Mouse (Mus musculus) limb, embryonic 15.5 days (tissue): ENCODE measurements around the gene Mpdz. TPM values are rescaled to one million over a fixed set of nuclear protein-coding genes. Genes with fewer than 3 reads are reported as not detected.
A peak's percentile ranks its signal among the peaks of the same experiment; 100 is the strongest.

Experiments used
- ATAC-seq: fragments of 200-750 bp; cut with Nextera tagmentation; 2 replicates; pipeline ENCODE4 v1.8.0; 2017; ENCODE audit warnings: low read depth, moderate TSS enrichment; ENCODE audit not compliant: insufficient number of reproducible peaks, low FRiP score, low TSS enrichment
- H3K27ac ChIP-seq: fragments of 300-500 bp; sonication (generic); 2 replicates; pipeline ENCODE4 v1.5.1; 2015; ENCODE audit warnings: moderate library complexity, mild to moderate bottlenecking, inconsistent platforms
- H3K27me3 ChIP-seq: fragments of 300-500 bp; sonication (generic); 2 replicates; pipeline ENCODE4 v1.6.1; 2015; ENCODE audit warnings: inconsistent platforms
- H3K36me3 ChIP-seq: fragments of 300-500 bp; sonication (generic); 2 replicates; pipeline ENCODE4 v1.6.1; 2015; ENCODE audit warnings: inconsistent platforms
- H3K4me1 ChIP-seq: fragments of 300-500 bp; sonication (generic); 2 replicates; pipeline ENCODE4 v1.6.1; 2015; ENCODE audit warnings: inconsistent platforms
- H3K4me2 ChIP-seq: fragments of 300-500 bp; sonication (generic); 2 replicates; pipeline ENCODE4 v1.6.1; 2015; ENCODE audit warnings: mild to moderate bottlenecking, inconsistent platforms
- H3K4me3 ChIP-seq: fragments of 300-500 bp; sonication (generic); 2 replicates; pipeline ENCODE4 v1.5.1; 2015; ENCODE audit warnings: mild to moderate bottlenecking, inconsistent platforms
- H3K9ac ChIP-seq: fragments of 300-500 bp; sonication (generic); 2 replicates; pipeline ENCODE4 v1.6.1; 2015; ENCODE audit warnings: inconsistent platforms
- H3K9me3 ChIP-seq: fragments of 300-500 bp; sonication (generic); 2 replicates; pipeline ENCODE4 v1.6.1; 2016; ENCODE audit warnings: inconsistent platforms
- WGBS: fragments of 180-500 bp; shearing (Covaris S2); methylation state at CpG from one replicate; pipeline ENCODE4 v1.1.7; 2015; 5-methylcytosine and 5-hydroxymethylcytosine counted together
- polyA plus RNA-seq: library from polyadenylated mRNA; unstranded; fragments of >200 nt; fragmentation: Nextera tagmentation; extraction: Ambion mirVana; gene quantifications from 2 replicates; pipeline ENCODE4 v1.2.1, GENCODE M21; 2015

Mpdz gene
- polyA plus RNA-seq, 1 experiment from 2014 or later: 34.4 TPM

- H3K4me2 ChIP-seq: no peak overlapping the region
- WGBS: 87% methylated on average over 2 of the region's 2 CpGs
- H3K27ac ChIP-seq: no peak overlapping the region
- ATAC-seq: no peak
- H3K4me3 ChIP-seq: no peak overlapping the region
- H3K9me3 ChIP-seq: no peaks in the 10 kb centered on the region
- H3K27me3 ChIP-seq: no peaks in the 10 kb centered on the region
- peaks cover 17% of the 10 kb centered on the region for H3K36me3 ChIP-seq
- H3K9ac ChIP-seq: no peak overlapping the region
- peaks cover 5% of the 10 kb centered on the region; the same call in 1 of the 2 replicates for H3K4me1 ChIP-seq
Observed at GRCm38 (mm10) chr4:81387644-81388043, 55.0 kb downstream of the Mpdz start.

GRCm38 (mm10) chr4:81372355-81372754 is 70.3 kb downstream of the Mpdz start:
- Histone ChIP-seq H3K36me3 (peaks cover 26% of the 10 kb centered on the region), H3K9me3 (no peaks in the 10 kb centered on the region), H3K9ac (no peak overlapping the region), H3K27me3 (no peaks in the 10 kb centered on the region), H3K4me2 (no peak overlapping the region), H3K4me1 (no peaks in the 10 kb centered on the region), H3K27ac (no peak overlapping the region), H3K4me3 (no peak overlapping the region)
- 96% methylated on average over 4 of the region's 4 CpGs for WGBS
- ATAC-seq: no peak

DNA sequence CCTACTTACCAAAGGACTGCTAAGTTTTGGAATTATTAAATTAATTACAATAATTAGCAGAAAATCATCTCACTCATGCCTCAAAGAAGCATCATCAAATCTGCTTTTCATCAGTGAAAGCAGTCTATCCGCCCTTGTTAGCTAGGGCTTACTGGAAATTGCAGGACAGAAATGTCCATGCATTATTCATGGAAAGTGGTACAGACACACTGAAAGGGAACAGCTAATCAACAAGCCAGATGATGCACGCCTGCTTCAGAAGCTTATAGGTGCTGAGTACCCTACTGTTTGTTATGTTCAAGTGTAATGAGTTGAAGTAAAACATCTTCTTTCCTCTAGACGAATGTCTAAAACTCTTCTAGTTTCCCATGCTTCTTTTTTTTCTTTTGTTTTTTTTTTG is 91.2 kb downstream of the Mpdz start:
- H3K27ac ChIP-seq: no peak overlapping the region
- ATAC-seq: no peak
- no peak overlapping the region for H3K4me2 ChIP-seq
- WGBS: 92% methylated on average over 3 of the region's 3 CpGs
- H3K4me3 ChIP-seq: no peak overlapping the region
- H3K4me1 ChIP-seq: no peaks in the 10 kb centered on the region
- no peak overlapping the region for H3K9ac ChIP-seq
- peaks cover 32% of the 10 kb centered on the region for H3K36me3 ChIP-seq
- no peaks in the 10 kb centered on the region for H3K9me3 ChIP-seq
- no peaks in the 10 kb centered on the region for H3K27me3 ChIP-seq

DNA sequence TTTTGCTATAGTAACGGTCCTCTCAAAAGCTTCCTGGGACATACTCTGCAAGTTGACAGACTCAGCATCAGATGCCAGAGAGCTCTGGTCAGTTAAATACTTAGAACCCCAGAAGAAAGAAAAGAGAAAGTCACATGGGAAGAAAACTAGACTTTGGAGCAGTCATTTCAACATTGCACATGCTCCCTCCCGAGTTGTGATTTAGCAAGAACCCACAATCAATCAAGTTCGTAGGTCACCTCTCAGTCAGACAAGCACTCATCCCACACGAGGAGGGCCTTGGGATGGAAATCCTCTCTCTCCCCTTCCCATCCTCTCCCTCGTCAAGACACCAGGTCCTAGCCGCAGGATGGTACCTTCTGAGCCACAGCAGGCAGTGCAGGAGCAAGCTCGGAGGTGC is 94.0 kb downstream of the Mpdz start:
- H3K27ac ChIP-seq: no peak overlapping the region
- H3K9ac ChIP-seq: no peak overlapping the region
- H3K36me3 ChIP-seq: peaks cover 31% of the 10 kb centered on the region
- no peaks in the 10 kb centered on the region for H3K4me1 ChIP-seq
- H3K9me3 ChIP-seq: no peaks in the 10 kb centered on the region
- ATAC-seq: no peak
- H3K27me3 ChIP-seq: no peaks in the 10 kb centered on the region
- no peak overlapping the region for H3K4me3 ChIP-seq
- 85% methylated on average over 7 of the region's 7 CpGs for WGBS
- H3K4me2 ChIP-seq: no peak overlapping the region

DNA sequence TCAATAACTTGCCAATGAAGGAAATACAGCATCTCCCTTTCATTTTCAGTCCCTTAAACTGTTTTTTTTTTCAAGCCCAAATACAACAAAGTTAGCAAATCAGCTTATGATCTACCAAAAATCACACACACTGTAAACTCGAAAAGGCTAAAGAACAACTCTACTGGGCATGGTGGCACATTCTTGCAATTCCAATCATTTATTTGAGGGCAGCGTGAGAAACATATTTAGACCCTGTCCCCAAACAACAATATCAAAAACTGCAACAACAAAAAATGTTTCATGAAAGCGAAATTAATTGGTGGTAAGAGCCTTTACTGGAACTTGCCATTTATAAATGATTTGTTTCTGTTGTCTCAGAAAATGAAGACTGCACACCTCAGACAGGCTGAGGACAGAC is 97.5 kb downstream of the Mpdz start:
- no peak overlapping the region for H3K9ac ChIP-seq
- H3K27me3 ChIP-seq: no peaks in the 10 kb centered on the region
- no peaks in the 10 kb centered on the region for H3K4me1 ChIP-seq
- no peak overlapping the region for H3K4me2 ChIP-seq
- WGBS: 76% methylated on average over 3 of the region's 3 CpGs
- H3K36me3 ChIP-seq: peaks cover 31% of the 10 kb centered on the region
- no peak for ATAC-seq
- no peak overlapping the region for H3K27ac ChIP-seq
- H3K9me3 ChIP-seq: no peaks in the 10 kb centered on the region
- H3K4me3 ChIP-seq: no peak overlapping the region

DNA sequence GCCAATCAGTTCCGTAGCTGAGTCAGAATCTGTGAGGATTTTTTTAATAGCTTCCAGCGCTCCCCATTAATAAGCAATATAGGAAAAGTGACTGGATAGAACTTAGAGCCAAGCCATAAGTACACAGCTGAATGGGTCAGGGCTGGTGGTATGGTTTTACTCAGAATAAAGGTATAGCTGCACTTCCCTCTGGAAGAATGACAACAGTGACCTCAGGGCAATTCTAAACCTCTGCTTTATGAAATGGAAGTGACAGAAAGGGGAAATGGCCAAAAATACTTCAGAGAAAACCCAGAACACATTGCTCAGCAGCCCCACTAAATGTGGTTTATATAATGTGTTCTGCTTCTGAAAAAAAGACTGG is 109.0 kb downstream of the Mpdz start:
- Histone ChIP-seq H3K27me3 (no peaks in the 10 kb centered on the region), H3K27ac (peak overlapping the region; percentile 78), H3K4me2 (no peak overlapping the region), H3K4me3 (no peak overlapping the region), H3K9me3 (no peaks in the 10 kb centered on the region), H3K36me3 (peaks cover 9% of the 10 kb centered on the region), H3K9ac (no peak overlapping the region), H3K4me1 (peaks cover 22% of the 10 kb centered on the region)
- WGBS: 17% methylated on average over 2 of the region's 2 CpGs
- ATAC-seq: peak; percentile 75

DNA sequence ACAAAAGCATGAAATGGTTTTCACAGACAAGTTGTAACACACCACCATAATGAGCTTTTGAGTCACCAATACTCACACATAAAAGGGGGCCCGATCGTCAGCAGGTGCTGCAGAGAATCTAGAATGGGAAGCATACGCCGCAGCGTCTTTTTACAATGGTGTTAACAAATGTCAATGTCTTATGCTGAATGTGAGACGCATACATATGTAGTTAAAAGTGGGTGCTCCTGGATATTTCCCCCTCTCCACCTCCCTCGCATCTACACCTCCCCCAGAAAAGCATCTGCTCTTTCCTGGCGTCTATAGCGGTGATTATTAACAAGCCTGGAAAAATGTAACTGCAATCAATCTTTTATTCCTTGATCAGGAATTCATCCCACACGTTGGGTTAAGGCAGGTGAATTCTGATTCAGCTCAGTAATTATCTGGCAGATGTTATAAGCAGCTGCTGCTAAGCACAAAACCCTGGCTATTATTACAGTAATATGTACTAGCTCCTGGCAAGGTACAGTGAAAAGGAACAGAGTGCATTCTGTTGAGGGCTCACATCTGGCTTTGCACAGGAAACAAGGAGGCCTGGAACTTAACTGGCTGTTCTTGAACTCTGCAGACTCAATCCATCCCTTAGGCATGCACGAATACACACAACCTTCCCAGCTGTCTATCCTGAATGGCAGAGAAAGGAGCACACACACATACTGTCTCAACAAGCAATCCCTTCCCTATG is 109.6 kb downstream of the Mpdz start:
- Histone ChIP-seq H3K27me3 (no peaks in the 10 kb centered on the region), H3K9ac (no peak overlapping the region), H3K9me3 (no peaks in the 10 kb centered on the region), H3K4me3 (no peak overlapping the region), H3K27ac (peak overlapping the region; percentile 78), H3K36me3 (peaks cover 9% of the 10 kb centered on the region), H3K4me1 (peaks cover 22% of the 10 kb centered on the region), H3K4me2 (no peak overlapping the region)
- WGBS: 29% methylated on average over 11 of the region's 11 CpGs
- ATAC-seq: peak; percentile 81

- H3K27me3 ChIP-seq: no peaks in the 10 kb centered on the region
- 56% methylated on average over 6 of the region's 6 CpGs for WGBS
- no peaks in the 10 kb centered on the region for H3K9me3 ChIP-seq
- H3K4me1 ChIP-seq: peaks cover 22% of the 10 kb centered on the region
- ATAC-seq: no peak
- H3K4me3 ChIP-seq: no peak overlapping the region
- H3K36me3 ChIP-seq: peaks cover 9% of the 10 kb centered on the region
- no peak overlapping the region for H3K4me2 ChIP-seq
- H3K9ac ChIP-seq: no peak overlapping the region
- H3K27ac ChIP-seq: peak overlapping the region; percentile 78; the same call in 1 of the 2 replicates
Observed at GRCm38 (mm10) chr4:81332439-81332841, 110.2 kb downstream of the Mpdz start.

- Histone ChIP-seq H3K27ac (no peak overlapping the region), H3K4me1 (peaks cover 5% of the 10 kb centered on the region), H3K4me3 (no peak overlapping the region), H3K4me2 (no peak overlapping the region), H3K9ac (no peak overlapping the region), H3K27me3 (no peaks in the 10 kb centered on the region), H3K9me3 (no peaks in the 10 kb centered on the region), H3K36me3 (peaks cover 7% of the 10 kb centered on the region)
- WGBS: 87% methylated on average over 2 of the region's 2 CpGs
- ATAC-seq: no peak
Observed at GRCm38 (mm10) chr4:81327694-81328093, 114.9 kb downstream of the Mpdz start.

DNA sequence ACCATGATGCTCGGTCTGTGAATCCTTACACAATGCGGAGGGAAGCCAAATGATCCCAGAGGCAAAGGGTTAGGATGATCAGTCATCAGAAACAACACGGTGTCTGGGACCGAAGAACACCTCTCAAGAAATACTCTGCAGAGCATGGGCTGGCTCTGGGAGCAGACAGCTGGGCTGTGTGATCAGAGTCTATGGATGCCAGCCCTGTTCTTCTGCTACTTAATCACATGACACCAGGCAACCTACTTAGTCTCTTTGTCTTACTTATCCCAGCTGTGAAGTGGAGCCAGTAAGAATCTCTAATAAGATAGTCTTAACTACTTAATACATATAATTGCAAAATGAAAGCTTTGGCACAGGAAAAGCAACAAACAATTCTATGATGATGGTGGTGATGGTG is 118.8 kb downstream of the Mpdz start:
- Histone ChIP-seq H3K36me3 (peaks cover 21% of the 10 kb centered on the region), H3K27ac (no peak overlapping the region), H3K4me1 (no peaks in the 10 kb centered on the region), H3K4me2 (no peak overlapping the region), H3K9ac (no peak overlapping the region), H3K4me3 (no peak overlapping the region), H3K9me3 (no peaks in the 10 kb centered on the region), H3K27me3 (no peaks in the 10 kb centered on the region)
- ATAC-seq: no peak
- 94% methylated on average over 4 of the region's 4 CpGs for WGBS

GRCm38 (mm10) chr4:81322232-81322631 is 120.4 kb downstream of the Mpdz start:
- H3K9ac ChIP-seq: no peak overlapping the region
- H3K4me1 ChIP-seq: no peaks in the 10 kb centered on the region
- H3K27me3 ChIP-seq: no peaks in the 10 kb centered on the region
- no peak overlapping the region for H3K4me2 ChIP-seq
- H3K4me3 ChIP-seq: no peak overlapping the region
- no peaks in the 10 kb centered on the region for H3K9me3 ChIP-seq
- H3K36me3 ChIP-seq: peaks cover 31% of the 10 kb centered on the region
- WGBS: 79% methylated on average over 3 of the region's 3 CpGs
- H3K27ac ChIP-seq: no peak overlapping the region
- no peak for ATAC-seq

DNA sequence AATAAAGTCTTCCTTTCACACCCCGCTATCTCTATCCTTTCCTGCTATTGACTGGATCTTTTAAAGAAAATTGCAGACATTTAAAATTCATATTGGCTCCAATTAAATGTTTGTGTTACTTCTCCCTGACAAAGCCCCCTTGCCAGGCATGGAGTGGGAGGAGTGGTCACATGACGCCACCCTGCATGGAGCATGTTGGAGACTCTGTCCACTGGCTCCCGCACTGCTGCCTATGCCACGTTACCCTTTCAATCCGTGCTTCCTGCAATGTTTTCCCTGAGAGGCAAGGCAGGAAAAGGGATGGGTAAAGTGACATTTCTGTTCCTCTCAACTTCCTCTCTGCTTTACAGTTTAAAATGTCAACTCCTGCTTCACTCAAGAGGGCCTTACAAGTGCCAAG is 128.0 kb downstream of the Mpdz start:
- Histone ChIP-seq H3K27ac (peak overlapping the region; percentile 57; the same call in 1 of the 2 replicates), H3K9ac (no peak overlapping the region), H3K4me3 (no peak overlapping the region), H3K4me2 (no peak overlapping the region), H3K9me3 (no peaks in the 10 kb centered on the region), H3K27me3 (no peaks in the 10 kb centered on the region), H3K36me3 (peaks cover 23% of the 10 kb centered on the region), H3K4me1 (peaks cover 12% of the 10 kb centered on the region)
- no peak for ATAC-seq
- WGBS: 70% methylated on average over 5 of the region's 5 CpGs

- H3K4me2 ChIP-seq: no peak overlapping the region
- H3K27ac ChIP-seq: no peak overlapping the region
- no peak for ATAC-seq
- peaks cover 18% of the 10 kb centered on the region for H3K36me3 ChIP-seq
- H3K27me3 ChIP-seq: no peaks in the 10 kb centered on the region
- H3K9ac ChIP-seq: no peak overlapping the region
- 90% methylated on average over 4 of the region's 4 CpGs for WGBS
- peaks cover 12% of the 10 kb centered on the region for H3K4me1 ChIP-seq
- no peaks in the 10 kb centered on the region for H3K9me3 ChIP-seq
- no peak overlapping the region for H3K4me3 ChIP-seq
Observed at GRCm38 (mm10) chr4:81313246-81313645, 129.4 kb downstream of the Mpdz start.
